Mouse (Mus musculus) ES-Bruce4 (cell line): ENCODE measurements around the gene Hoxb3. TPM values are rescaled to one million over a fixed set of nuclear protein-coding genes. Genes with fewer than 3 reads are reported as not detected.

ENCODE experiments used
- H3K27ac ChIP-seq: 2 replicates; pipeline ENCODE4 v1.5.1; 2012; ENCODE audit warnings: low read length, inconsistent platforms; ENCODE audit not compliant: insufficient read depth
- H3K27me3 ChIP-seq: 2 replicates; pipeline ENCODE4 v1.6.1; 2012; ENCODE audit warnings: mild to moderate bottlenecking, low read length, inconsistent platforms; ENCODE audit not compliant: control insufficient read depth, poor library complexity, insufficient read depth, severe bottlenecking
- H3K36me3 ChIP-seq: 2 replicates; pipeline ENCODE4 v1.6.1; 2012; ENCODE audit warnings: inconsistent platforms, mild to moderate bottlenecking, low read length, moderate library complexity; ENCODE audit not compliant: control insufficient read depth, poor library complexity, insufficient read depth, severe bottlenecking
- H3K4me1 ChIP-seq: one replicate; pipeline ENCODE4 v1.8.1; 2011; ENCODE audit warnings: low read length; ENCODE audit not compliant: control insufficient read depth, insufficient read depth
- H3K4me3 ChIP-seq: 2 replicates; pipeline ENCODE4 v1.5.1; 2011; ENCODE audit warnings: low read depth, mild to moderate bottlenecking, low read length
- H3K9ac ChIP-seq: 2 replicates; pipeline ENCODE4 v1.6.1; 2012; ENCODE audit warnings: low read depth, mild to moderate bottlenecking, inconsistent platforms; ENCODE audit not compliant: poor library complexity, severe bottlenecking
- H3K9me3 ChIP-seq: replicated peaks from 2 replicates; pipeline ENCODE4 v1.6.1; 2012; ENCODE audit warnings: mild to moderate bottlenecking, low read length, inconsistent platforms; ENCODE audit not compliant: control insufficient read depth, poor library complexity, insufficient read depth, severe bottlenecking
- CTCF ChIP-seq: IDR thresholded peaks from one replicate; pipeline ENCODE4 v1.8.1; 2011; ENCODE audit warnings: low read depth, low read length
- EP300 ChIP-seq: IDR thresholded peaks from 2 replicates; pipeline ENCODE4 v1.6.1; 2011; ENCODE audit warnings: low read depth, low read length; ENCODE audit not compliant: insufficient read depth
- POLR2A ChIP-seq: IDR thresholded peaks from one replicate; pipeline ENCODE4 v1.8.1; 2011; ENCODE audit warnings: low read length; ENCODE audit not compliant: insufficient read depth
- polyA plus RNA-seq: library from polyadenylated mRNA; stranded (reverse); fragments of >200 nt; gene quantifications from 2 replicates; pipeline ENCODE4 v1.2.4, GENCODE M21; 2011; ENCODE audit warnings: low read depth; ENCODE audit not compliant: missing spikeins, insufficient read depth, insufficient read length

Hoxb3 gene
- polyA plus RNA-seq = 0.67 TPM in 1 of 2 replicates, not detected in the other

DNA sequence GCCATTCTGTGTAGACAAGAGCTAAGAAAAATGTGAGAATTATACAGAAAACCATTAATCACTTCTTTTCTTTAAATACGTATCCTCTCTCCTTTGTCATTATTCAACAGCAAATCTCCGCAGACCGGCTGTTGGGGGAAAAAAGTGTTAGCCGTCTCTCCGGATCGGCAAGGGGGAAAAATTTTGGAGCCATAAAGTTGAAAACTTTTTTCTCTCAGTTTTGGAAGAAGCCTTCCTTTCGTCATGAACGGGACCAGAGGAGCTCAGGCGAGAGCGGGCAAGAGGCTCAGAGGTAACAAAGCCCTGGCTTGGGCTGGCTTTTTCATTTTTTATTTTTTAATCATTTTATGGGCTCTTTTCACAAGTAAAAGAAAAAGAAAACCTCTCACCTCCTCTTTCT, at the start of gene Hoxb3:
Gene Hoxb3, plus strand, starts transcription at position 173 of the 400 bp plus-strand sequence.
- Histone ChIP-seq H3K9ac (no peak within 1 kb of the TSS), H3K27ac (no peak within 1 kb of the TSS), H3K9me3 (no peaks in the 10 kb centered on the region), H3K27me3 (peaks cover 60% of the 10 kb centered on the region), H3K4me3 (no peak within 1 kb of the TSS), H3K4me1 (no peaks in the 10 kb centered on the region), H3K36me3 (no peaks in the 10 kb centered on the region)
- TF ChIP-seq POLR2A (no peak), EP300 (no peak), CTCF (no peak)

DNA sequence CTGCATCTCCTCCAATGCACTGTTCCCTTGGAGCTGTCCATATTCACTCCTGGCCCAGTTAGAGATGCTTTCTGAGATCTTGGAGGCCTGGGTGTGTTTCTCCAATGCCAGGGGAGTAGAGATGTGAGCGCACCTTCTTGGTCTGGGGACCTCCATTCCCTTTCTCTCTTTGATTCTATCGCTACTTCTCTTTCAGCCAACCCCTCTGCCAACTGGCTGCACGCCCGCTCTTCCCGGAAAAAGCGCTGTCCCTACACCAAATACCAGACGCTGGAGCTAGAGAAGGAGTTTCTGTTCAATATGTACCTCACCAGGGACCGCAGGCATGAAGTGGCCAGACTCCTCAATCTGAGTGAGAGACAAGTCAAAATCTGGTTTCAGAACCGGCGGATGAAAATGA, 48.7 kb upstream of the Hoxb3 start:
- no peak overlapping the region for H3K27ac ChIP-seq
- H3K27me3 ChIP-seq = peaks cover 62% of the 10 kb centered on the region
- no peaks in the 10 kb centered on the region for H3K4me1 ChIP-seq
- no peak overlapping the region for H3K9ac ChIP-seq
- H3K9me3 ChIP-seq = no peaks in the 10 kb centered on the region
- H3K36me3 ChIP-seq = no peaks in the 10 kb centered on the region
- no peak overlapping the region for H3K4me3 ChIP-seq
- no peak for TF ChIP-seq CTCF
- TF ChIP-seq POLR2A = no peak
- no peak for TF ChIP-seq EP300

DNA sequence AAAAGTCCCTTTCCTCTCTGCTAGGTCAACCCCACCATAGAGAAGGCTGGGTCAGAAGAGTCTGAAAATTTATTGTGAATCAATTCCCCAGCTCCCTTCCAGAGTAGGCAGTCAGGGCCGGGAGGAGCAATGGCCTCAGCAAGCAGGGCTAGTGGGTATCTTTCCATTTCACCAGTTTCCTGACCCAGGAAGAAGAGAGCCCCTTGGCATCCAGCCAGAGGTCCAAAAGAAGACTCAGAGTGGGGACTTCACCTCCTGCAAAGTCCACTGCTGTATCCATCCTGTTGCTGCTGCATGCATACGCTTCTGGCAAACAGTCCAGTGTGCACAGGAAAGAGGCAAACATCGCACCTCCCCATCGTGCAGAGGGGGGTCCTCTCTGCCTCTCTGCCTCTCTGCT, 47.2 kb upstream of the Hoxb3 start:
- H3K4me3 ChIP-seq = no peak overlapping the region
- no peaks in the 10 kb centered on the region for H3K9me3 ChIP-seq
- H3K27ac ChIP-seq = no peak overlapping the region
- H3K27me3 ChIP-seq = peaks cover 60% of the 10 kb centered on the region
- H3K4me1 ChIP-seq = no peaks in the 10 kb centered on the region
- no peak overlapping the region for H3K9ac ChIP-seq
- no peak for TF ChIP-seq POLR2A
- TF ChIP-seq EP300 = no peak
- TF ChIP-seq CTCF = no peak
- no peaks in the 10 kb centered on the region for H3K36me3 ChIP-seq

DNA sequence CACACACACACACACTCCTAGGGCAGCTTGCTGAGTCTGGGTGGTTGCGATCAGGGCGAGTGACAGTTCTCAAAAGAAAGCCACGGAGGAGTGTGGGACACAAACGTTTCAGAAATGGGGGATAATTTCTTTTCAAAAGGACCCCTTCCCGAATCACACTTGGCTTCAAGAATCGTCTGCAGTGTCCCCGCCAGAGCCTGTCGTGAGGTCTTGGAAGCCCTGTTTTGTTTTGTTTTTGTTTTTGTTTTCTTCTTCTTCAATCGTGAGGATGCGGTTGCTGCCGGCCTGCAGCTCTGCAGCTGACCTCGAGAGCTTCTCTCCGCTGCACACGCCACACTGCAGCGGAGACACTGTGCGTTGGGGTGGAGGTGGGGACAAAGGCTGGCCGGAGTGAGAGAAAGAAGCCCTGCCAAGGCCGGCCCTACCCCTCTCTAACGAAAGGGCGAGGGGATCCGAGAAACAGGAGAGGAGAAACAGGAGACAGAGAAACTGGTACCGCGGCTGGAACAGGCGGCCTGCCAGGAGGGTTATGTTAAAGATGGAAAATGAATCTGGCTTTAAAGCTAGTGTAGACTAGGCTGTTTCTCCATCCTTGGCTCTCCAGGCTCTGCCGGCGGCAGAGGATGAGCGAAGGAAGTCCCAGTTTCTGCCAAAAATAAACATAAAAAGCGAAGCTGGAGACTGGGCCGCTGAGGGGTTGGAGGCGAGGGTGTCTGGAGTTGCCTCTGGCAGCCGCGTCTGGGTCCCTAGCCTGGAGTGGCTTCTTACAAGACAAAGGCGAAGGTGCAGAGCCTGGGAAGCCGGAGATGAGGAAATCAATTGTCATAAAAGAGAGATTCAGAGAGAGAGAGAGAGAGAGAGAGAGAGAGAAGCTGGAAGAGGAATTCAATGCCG, 45.7 kb upstream of the Hoxb3 start:
- TF ChIP-seq POLR2A = no peak

DNA sequence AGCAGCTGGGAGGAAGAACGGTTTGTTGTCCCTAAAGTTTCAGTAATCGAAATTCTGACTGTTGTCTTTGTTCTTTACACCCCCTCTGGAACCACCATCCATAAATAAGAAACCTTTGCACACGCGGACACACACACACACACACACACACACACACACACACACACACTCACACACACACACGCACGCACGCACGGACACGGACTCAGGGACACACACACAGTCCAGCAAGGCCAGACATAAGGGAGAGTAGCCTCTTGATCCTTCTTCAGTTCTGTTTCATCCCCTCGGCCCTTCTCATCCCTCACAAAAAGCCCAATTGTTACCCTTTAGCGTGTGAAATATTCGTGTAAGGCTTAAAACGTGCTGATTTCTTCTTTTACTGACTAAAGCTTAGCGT, 44.8 kb upstream of the Hoxb3 start:
- Histone ChIP-seq H3K27ac (no peak overlapping the region), H3K9me3 (no peaks in the 10 kb centered on the region), H3K4me1 (no peaks in the 10 kb centered on the region), H3K27me3 (peaks cover 52% of the 10 kb centered on the region), H3K4me3 (no peak overlapping the region), H3K36me3 (no peaks in the 10 kb centered on the region), H3K9ac (no peak overlapping the region)
- TF ChIP-seq EP300 = no peak
- TF ChIP-seq CTCF = no peak
- TF ChIP-seq POLR2A = no peak

More for the DNA sequence above, 45.7 kb upstream of the Hoxb3 start:
- Histone ChIP-seq H3K27ac (no peak overlapping the region), H3K4me1 (no peaks in the 10 kb centered on the region), H3K4me3 (no peak overlapping the region), H3K27me3 (peaks cover 51% of the 10 kb centered on the region), H3K9ac (no peak overlapping the region), H3K36me3 (no peaks in the 10 kb centered on the region), H3K9me3 (no peaks in the 10 kb centered on the region)

- Histone ChIP-seq H3K4me3 (no peak overlapping the region), H3K4me1 (no peaks in the 10 kb centered on the region), H3K27ac (no peak overlapping the region), H3K9me3 (no peaks in the 10 kb centered on the region), H3K9ac (no peak overlapping the region), H3K27me3 (peaks cover 52% of the 10 kb centered on the region), H3K36me3 (no peaks in the 10 kb centered on the region)
- TF ChIP-seq EP300 = no peak
- TF ChIP-seq CTCF = peak; percentile 70
These were observed 44.4 kb upstream of the Hoxb3 start for GRCm38 (mm10) chr11:96278773-96279172.
